Mouse (Mus musculus): Measurements from ENCODE around the gene Hivep3. TPM values are rescaled to one million over a fixed set of nuclear protein-coding genes. Genes with fewer than 3 reads are reported as not detected.

The Hivep3 gene
- polyA plus RNA-seq, 1 experiment from 2014 or later = 6.2 TPM

- Histone ChIP-seq H3K27ac (ENCODE audit: low read depth) (no peak overlapping the region), H3K36me3 (ENCODE audit: control insufficient read depth, insufficient read depth, low read length) (no peaks in the 10 kb centered on the region), H3K27me3 (replicated peaks; ENCODE audit: control insufficient read depth, insufficient read depth, low read length) (no peaks in the 10 kb centered on the region), H3K4me3 (ENCODE audit: low read depth, low read length) (no peak overlapping the region), H3K4me1 (replicated peaks; ENCODE audit: control insufficient read depth, insufficient read depth, low read length) (0 out of 2 replicates have a peak, but pooled peaks cover 3% of the 10 kb centered on the region), H3K9ac (ENCODE audit: low read length) (no peak overlapping the region), H3K4me2 (ENCODE audit: low read length) (no peak overlapping the region), H3K9me3 (ENCODE audit: control insufficient read depth, low read length) (no peaks in the 10 kb centered on the region)
- DNase-seq (ENCODE audit: low spot score) (no peak), ATAC-seq (replicated peaks; ENCODE audit: low FRiP score, low TSS enrichment, low read depth) (no peak)
- WGBS = 67% methylated on average over 5 of the region's 5 CpGs
Observed at GRCm38 (mm10) chr4:119878218-119878617, 144.6 kb downstream of the Hivep3 start.

DNA sequence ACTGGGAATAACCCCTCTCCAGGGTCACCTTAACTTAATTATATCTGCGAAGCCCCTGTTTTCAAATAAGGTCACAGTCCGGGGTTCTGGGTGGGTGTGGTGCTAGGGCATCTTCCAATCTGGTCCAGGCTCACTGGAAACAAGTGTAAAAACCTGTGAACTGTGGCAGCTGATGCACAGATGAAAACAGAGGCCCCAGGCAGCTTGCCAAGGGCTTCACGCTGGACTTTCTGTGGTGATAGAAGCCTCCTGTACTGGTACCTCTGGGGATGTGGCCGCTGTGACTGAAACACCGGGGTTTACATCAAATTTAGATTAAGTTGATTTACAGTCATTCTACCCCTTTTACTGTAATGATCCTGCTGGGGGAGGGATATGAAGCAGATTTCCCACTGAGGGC, 146.1 kb downstream of the Hivep3 start:
- H3K27me3 ChIP-seq (replicated peaks; ENCODE audit: control insufficient read depth, insufficient read depth, low read length) = no peaks in the 10 kb centered on the region
- no peak overlapping the region for H3K27ac ChIP-seq (ENCODE audit: low read depth)
- 0 out of 2 replicates have a peak, but pooled peaks cover 3% of the 10 kb centered on the region for H3K4me1 ChIP-seq (replicated peaks; ENCODE audit: control insufficient read depth, insufficient read depth, low read length)
- no peak overlapping the region for H3K9ac ChIP-seq (ENCODE audit: low read length)
- no peak for ATAC-seq (replicated peaks; ENCODE audit: low FRiP score, low TSS enrichment, low read depth)
- no peak overlapping the region for H3K4me2 ChIP-seq (ENCODE audit: low read length)
- no peaks in the 10 kb centered on the region for H3K36me3 ChIP-seq (ENCODE audit: control insufficient read depth, insufficient read depth, low read length)
- no peak for DNase-seq (ENCODE audit: low spot score)
- H3K4me3 ChIP-seq (ENCODE audit: low read depth, low read length) = no peak overlapping the region
- WGBS = 71% methylated on average over 5 of the region's 5 CpGs
- H3K9me3 ChIP-seq (ENCODE audit: control insufficient read depth, low read length) = no peaks in the 10 kb centered on the region

DNA sequence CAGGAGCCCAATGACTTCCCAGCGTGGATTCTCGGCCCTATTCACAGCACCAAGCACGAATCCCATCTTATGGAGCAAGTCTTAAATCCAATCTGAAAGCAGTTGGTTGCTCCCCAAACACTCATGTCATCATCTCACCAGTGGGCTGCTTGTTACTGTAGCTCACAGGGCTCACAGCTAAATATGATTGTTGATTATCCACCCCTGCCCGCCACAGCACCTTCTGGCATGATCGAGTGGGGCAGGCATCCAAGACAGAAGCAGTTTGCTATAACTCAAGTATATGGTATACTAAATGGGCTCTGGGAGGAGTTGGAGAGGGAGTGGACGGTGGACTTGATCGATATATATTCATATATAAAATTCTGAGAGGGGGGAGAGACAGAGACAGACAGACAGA, 146.7 kb downstream of the Hivep3 start:
- Histone ChIP-seq H3K4me1 (replicated peaks; ENCODE audit: control insufficient read depth, insufficient read depth, low read length) (0 out of 2 replicates have a peak, but pooled peaks cover 3% of the 10 kb centered on the region), H3K36me3 (ENCODE audit: control insufficient read depth, insufficient read depth, low read length) (no peaks in the 10 kb centered on the region), H3K4me3 (ENCODE audit: low read depth, low read length) (no peak overlapping the region), H3K9me3 (ENCODE audit: control insufficient read depth, low read length) (no peaks in the 10 kb centered on the region), H3K9ac (ENCODE audit: low read length) (no peak overlapping the region), H3K27ac (ENCODE audit: low read depth) (no peak overlapping the region), H3K4me2 (ENCODE audit: low read length) (no peak overlapping the region), H3K27me3 (replicated peaks; ENCODE audit: control insufficient read depth, insufficient read depth, low read length) (no peaks in the 10 kb centered on the region)
- ATAC-seq (replicated peaks; ENCODE audit: low FRiP score, low TSS enrichment, low read depth) (no peak), DNase-seq (ENCODE audit: low spot score) (no peak)
- 88% methylated on average over 7 of the region's 7 CpGs for WGBS

DNA sequence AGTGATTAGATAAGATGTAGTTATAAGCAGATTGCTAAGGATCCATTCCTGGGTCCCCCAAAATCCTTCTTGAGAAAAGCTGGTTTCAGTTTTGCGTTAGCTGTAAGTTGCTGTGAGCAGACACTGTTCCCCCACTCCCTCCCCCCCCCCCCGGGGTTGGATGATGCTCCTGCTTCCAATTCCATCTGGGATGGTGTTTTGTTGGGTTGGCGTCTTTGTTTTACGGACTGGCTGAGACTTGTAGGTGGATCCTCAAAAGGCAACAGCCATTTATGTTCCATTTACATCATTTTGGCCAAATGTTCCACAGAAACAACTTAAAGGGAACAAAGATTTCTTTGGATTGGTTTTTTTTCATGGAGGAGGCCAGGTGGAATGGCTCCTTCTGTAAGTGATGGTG, 147.7 kb downstream of the Hivep3 start:
- no peaks in the 10 kb centered on the region for H3K27me3 ChIP-seq (replicated peaks; ENCODE audit: control insufficient read depth, insufficient read depth, low read length)
- 85% methylated on average over 4 of the region's 4 CpGs for WGBS

GRCm38 (mm10) chr4:119882401-119882800, 148.8 kb downstream of the Hivep3 start:
- 41% methylated on average over 4 of the region's 4 CpGs for WGBS
- Histone ChIP-seq H3K4me1 (replicated peaks; ENCODE audit: control insufficient read depth, insufficient read depth, low read length) (0 out of 2 replicates have a peak, but pooled peaks cover 3% of the 10 kb centered on the region), H3K36me3 (ENCODE audit: control insufficient read depth, insufficient read depth, low read length) (no peaks in the 10 kb centered on the region), H3K9me3 (ENCODE audit: control insufficient read depth, low read length) (no peaks in the 10 kb centered on the region), H3K4me2 (ENCODE audit: low read length) (no peak overlapping the region), H3K27me3 (replicated peaks; ENCODE audit: control insufficient read depth, insufficient read depth, low read length) (no peaks in the 10 kb centered on the region), H3K4me3 (ENCODE audit: low read depth, low read length) (no peak overlapping the region), H3K9ac (ENCODE audit: low read length) (no peak overlapping the region), H3K27ac (ENCODE audit: low read depth) (no peak overlapping the region)
- DNase-seq (ENCODE audit: low spot score) (no peak), ATAC-seq (replicated peaks; ENCODE audit: low FRiP score, low TSS enrichment, low read depth) (no peak)

More for the DNA sequence above, 147.7 kb downstream of the Hivep3 start:
- Histone ChIP-seq H3K36me3 (ENCODE audit: control insufficient read depth, insufficient read depth, low read length) (no peaks in the 10 kb centered on the region), H3K9ac (ENCODE audit: low read length) (no peak overlapping the region), H3K4me3 (ENCODE audit: low read depth, low read length) (no peak overlapping the region), H3K4me1 (replicated peaks; ENCODE audit: control insufficient read depth, insufficient read depth, low read length) (0 out of 2 replicates have a peak, but pooled peaks cover 3% of the 10 kb centered on the region), H3K27ac (ENCODE audit: low read depth) (no peak overlapping the region), H3K4me2 (ENCODE audit: low read length) (no peak overlapping the region), H3K9me3 (ENCODE audit: control insufficient read depth, low read length) (no peaks in the 10 kb centered on the region)
- DNase-seq (ENCODE audit: low spot score) (no peak), ATAC-seq (replicated peaks; ENCODE audit: low FRiP score, low TSS enrichment, low read depth) (no peak)

- 43% methylated on average over 5 of the region's 5 CpGs for WGBS
- H3K36me3 ChIP-seq (ENCODE audit: control insufficient read depth, insufficient read depth, low read length) = no peaks in the 10 kb centered on the region
- ATAC-seq (replicated peaks; ENCODE audit: low FRiP score, low TSS enrichment, low read depth) = no peak
- DNase-seq (ENCODE audit: low spot score) = no peak
- H3K27ac ChIP-seq (ENCODE audit: low read depth) = no peak overlapping the region
- H3K4me3 ChIP-seq (ENCODE audit: low read depth, low read length) = no peak overlapping the region
- H3K27me3 ChIP-seq (replicated peaks; ENCODE audit: control insufficient read depth, insufficient read depth, low read length) = no peaks in the 10 kb centered on the region
- no peak overlapping the region for H3K9ac ChIP-seq (ENCODE audit: low read length)
- H3K9me3 ChIP-seq (ENCODE audit: control insufficient read depth, low read length) = no peaks in the 10 kb centered on the region
- H3K4me2 ChIP-seq (ENCODE audit: low read length) = no peak overlapping the region
- 0 out of 2 replicates have a peak, but pooled peaks cover 3% of the 10 kb centered on the region for H3K4me1 ChIP-seq (replicated peaks; ENCODE audit: control insufficient read depth, insufficient read depth, low read length)
Observed at GRCm38 (mm10) chr4:119882814-119883213, 149.2 kb downstream of the Hivep3 start.

DNA sequence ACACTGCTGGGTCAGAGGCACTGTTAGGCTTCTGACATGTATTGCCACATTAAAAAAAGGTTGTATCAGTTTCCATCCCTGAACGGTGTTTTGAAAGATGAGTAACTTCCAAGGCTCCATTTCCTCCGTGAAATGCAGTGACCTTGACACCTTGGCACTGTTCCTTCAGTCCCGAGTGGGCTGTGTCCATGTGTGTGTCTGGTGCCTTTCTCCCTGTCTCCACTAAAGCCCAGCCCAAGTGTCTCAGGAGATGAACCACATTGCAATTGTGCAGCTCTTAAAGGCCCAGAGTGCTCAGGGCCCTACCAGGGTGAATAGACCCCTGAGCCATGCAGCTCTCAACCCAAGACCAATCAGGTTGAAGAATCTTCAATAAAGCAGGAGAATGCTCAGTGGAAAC, 153.0 kb downstream of the Hivep3 start:
- Histone ChIP-seq H3K4me1 (replicated peaks; ENCODE audit: control insufficient read depth, insufficient read depth, low read length) (0 out of 2 replicates have a peak, but pooled peaks cover 3% of the 10 kb centered on the region), H3K27me3 (replicated peaks; ENCODE audit: control insufficient read depth, insufficient read depth, low read length) (no peaks in the 10 kb centered on the region), H3K27ac (ENCODE audit: low read depth) (no peak overlapping the region), H3K4me2 (ENCODE audit: low read length) (no peak overlapping the region), H3K9ac (ENCODE audit: low read length) (no peak overlapping the region), H3K4me3 (ENCODE audit: low read depth, low read length) (no peak overlapping the region), H3K36me3 (ENCODE audit: control insufficient read depth, insufficient read depth, low read length) (no peaks in the 10 kb centered on the region), H3K9me3 (ENCODE audit: control insufficient read depth, low read length) (no peaks in the 10 kb centered on the region)
- DNase-seq (ENCODE audit: low spot score) = no peak
- 48% methylated on average over 3 of the region's 3 CpGs for WGBS
- no peak for ATAC-seq (replicated peaks; ENCODE audit: low FRiP score, low TSS enrichment, low read depth)

DNA sequence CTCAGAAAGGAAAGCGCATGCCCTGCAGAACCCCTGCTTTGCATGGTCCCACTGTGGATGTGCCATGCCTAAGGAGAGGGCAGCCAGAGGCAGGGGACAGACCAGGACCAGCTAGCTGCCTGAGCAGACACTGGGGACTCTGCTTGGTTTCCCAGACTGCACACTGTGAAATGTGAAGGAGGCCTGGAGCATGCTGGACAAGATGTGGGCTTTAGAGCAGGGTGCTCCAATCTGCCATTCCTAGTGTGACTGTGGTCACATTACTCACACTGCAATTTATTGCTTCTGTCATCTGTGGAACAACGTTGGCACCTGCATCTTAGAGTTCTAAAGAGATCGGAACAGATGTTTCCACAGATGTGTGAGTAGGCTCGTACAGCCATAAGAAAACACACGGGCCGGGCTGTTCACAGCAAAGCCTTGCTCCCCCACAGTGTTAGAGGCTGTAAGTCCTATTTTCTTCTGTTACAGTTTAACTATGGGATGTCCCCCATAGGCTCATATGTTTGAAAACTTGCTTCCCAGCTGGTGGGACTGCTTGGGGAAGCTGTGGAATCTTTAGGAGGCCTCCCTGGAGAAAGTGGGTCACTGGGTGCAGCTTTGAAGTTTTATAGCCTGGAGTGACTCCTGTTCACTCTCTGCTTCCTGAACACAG, 154.1 kb downstream of the Hivep3 start:
- WGBS = 69% methylated on average over 6 of the region's 6 CpGs
- ATAC-seq (replicated peaks; ENCODE audit: low FRiP score, low TSS enrichment, low read depth) (no peak), DNase-seq (ENCODE audit: low spot score) (no peak)
- Histone ChIP-seq H3K4me3 (ENCODE audit: low read depth, low read length) (no peak overlapping the region), H3K9me3 (ENCODE audit: control insufficient read depth, low read length) (no peaks in the 10 kb centered on the region), H3K36me3 (ENCODE audit: control insufficient read depth, insufficient read depth, low read length) (no peaks in the 10 kb centered on the region), H3K9ac (ENCODE audit: low read length) (no peak overlapping the region), H3K4me2 (ENCODE audit: low read length) (no peak overlapping the region), H3K4me1 (replicated peaks; ENCODE audit: control insufficient read depth, insufficient read depth, low read length) (0 out of 2 replicates have a peak, but pooled peaks cover 2% of the 10 kb centered on the region), H3K27me3 (replicated peaks; ENCODE audit: control insufficient read depth, insufficient read depth, low read length) (no peaks in the 10 kb centered on the region), H3K27ac (ENCODE audit: low read depth) (no peak overlapping the region)

GRCm38 (mm10) chr4:119889760-119890159, 156.2 kb downstream of the Hivep3 start:
- Histone ChIP-seq H3K4me2 (ENCODE audit: low read length) (no peak overlapping the region), H3K9me3 (ENCODE audit: control insufficient read depth, low read length) (no peaks in the 10 kb centered on the region), H3K27ac (ENCODE audit: low read depth) (no peak overlapping the region), H3K36me3 (ENCODE audit: control insufficient read depth, insufficient read depth, low read length) (no peaks in the 10 kb centered on the region), H3K9ac (ENCODE audit: low read length) (no peak overlapping the region), H3K4me1 (replicated peaks; ENCODE audit: control insufficient read depth, insufficient read depth, low read length) (no peaks in the 10 kb centered on the region), H3K27me3 (replicated peaks; ENCODE audit: control insufficient read depth, insufficient read depth, low read length) (no peaks in the 10 kb centered on the region), H3K4me3 (ENCODE audit: low read depth, low read length) (no peak overlapping the region)
- 71% methylated on average over 5 of the region's 5 CpGs for WGBS
- no peak for DNase-seq (ENCODE audit: low spot score)
- ATAC-seq (replicated peaks; ENCODE audit: low FRiP score, low TSS enrichment, low read depth) = no peak
